Mouse (Mus musculus): ENCODE measurements at regions not wholly inside any gene's neighbourhood (a gene's known extent, or its start where the extent isn't known, plus 50 kb on each side); places are given as distances from the start of the nearest gene placed in this dataset.

DNA sequence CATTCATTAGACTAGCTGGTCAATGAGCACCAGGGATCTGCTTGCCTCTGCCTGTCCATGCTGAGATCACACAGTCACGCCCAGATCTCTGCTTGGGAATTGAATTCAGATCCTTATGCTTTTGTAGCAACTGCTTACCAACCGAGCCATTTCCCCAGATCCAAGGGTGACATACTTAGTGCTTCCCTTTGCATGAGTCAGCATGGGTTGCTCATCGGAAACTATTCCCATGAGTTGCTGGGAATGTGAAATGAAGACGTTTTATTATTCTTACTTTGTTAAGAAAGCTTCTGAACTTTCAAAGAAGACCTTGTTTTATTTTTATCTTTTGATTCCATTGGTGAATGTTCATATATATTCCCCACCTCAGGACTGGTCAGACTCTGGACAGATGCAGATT lies 82.3 kb upstream of the Far2 start:
- DNase-seq (ENCODE audit: low spot score) = no peak

DNA sequence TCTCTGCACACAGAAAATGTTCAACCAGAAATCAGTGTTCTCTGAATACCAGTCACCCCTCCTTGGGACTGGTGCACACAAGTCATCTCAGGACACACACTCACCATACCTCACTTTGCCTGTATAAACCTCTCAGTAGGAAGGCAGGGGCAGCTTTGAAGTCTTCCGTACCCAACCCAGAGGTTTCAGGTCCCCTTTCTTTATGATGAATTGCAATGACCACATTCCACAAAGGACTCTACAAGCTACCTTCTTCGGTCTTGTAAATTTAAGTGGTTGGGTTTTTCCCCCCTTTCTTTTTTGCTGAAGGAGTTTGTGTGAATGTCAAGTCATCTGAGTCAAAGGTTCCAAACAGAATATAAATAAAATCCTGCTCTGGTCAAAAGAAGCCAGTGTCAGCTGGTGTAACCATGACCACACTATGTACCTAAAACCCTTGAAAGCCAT lies 76.9 kb upstream of the Far2 start:
- no peak for DNase-seq (ENCODE audit: low spot score)

DNA sequence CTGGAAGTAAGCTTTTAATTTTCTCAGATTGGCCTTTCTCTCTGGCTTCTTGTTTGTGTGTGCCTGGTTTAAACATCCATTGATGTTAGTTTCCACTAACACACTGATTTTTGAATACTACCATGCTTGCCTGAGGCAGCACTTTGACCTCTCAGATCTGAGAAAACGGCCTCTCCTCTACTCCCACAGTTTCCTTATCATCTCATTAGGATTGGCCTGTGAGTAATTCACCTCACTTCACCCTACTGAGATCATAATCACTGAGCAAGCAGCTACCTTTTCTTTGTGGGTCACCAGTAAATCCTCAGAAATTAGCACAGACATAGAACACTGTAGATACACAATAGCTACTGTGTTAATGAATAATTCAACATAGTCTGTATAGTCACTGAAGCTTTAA lies 74.5 kb upstream of the Far2 start:
- no peak for DNase-seq (ENCODE audit: low spot score)

DNA sequence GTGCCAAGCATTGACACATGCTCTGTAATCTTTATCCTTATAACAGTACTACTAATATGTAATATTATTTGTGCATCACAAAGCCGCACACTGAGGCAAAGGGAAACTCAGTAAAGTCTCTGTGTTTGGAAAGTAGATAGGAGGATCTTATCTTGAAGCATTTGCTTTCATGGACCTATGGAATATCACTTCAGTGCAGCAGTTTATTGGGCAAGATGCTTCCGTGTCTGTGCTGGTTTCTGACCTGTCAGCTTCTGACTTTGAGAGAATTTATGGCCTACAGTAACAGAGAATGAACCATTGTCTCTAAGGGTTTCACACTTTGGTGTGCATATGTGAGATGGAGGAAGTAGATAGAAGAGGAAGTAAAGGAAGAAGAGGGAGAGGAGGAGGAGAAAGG lies 74.0 kb upstream of the Far2 start:
- no peak for DNase-seq (ENCODE audit: low spot score)

DNA sequence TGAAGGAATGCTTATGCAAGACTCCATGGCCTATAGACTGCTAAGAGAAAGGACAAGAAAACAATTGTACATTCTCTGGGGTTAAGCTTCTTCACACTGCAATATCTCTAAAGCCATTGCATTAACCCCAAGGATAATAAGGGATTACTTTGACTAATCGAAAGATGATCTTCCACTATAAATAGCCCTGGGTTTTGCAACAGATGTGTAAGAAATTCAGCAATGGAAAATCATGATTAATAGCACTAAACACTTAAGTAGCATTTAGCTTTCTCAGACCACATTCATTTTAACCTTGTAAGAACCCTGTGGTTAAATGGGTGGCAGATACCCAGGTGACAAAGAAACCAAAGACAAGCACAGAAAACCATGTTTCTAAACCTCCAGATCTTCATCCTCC lies 71.1 kb upstream of the Far2 start:
- DNase-seq (ENCODE audit: low spot score) = no peak

DNA sequence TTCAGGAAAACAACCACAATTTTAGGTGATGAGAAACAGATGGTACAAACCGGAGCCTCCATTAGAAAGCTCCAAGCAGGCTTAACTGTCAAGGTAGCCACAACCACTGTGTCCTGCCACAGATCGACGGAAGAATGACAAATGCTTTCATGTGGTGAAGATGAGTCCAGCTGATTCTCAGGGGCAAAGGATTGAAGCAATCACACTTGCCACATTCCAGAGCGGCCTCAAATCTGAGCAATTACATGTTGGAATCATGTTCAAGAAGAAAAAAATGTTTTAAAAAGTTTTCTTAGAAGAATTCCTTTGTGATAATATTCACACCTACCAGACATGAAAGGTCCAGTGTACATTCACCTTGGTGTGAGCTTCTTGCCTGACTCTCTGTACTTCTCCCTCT lies 57.7 kb upstream of the Far2 start:
- no peak for DNase-seq (ENCODE audit: low spot score)
